Mouse (Mus musculus) heart, embryonic 14.5 days (tissue): Measurements from ENCODE around the gene Ndrg4. TPM values are rescaled to one million over a fixed set of nuclear protein-coding genes. Genes with fewer than 3 reads are reported as not detected.

ENCODE experiments used
- ATAC-seq: fragments of 200-750 bp; cut with Nextera tagmentation; 2 replicates; pipeline ENCODE4 v1.8.0; 2017; ENCODE audit warnings: low read depth, moderate TSS enrichment; ENCODE audit not compliant: insufficient number of reproducible peaks, insufficient read depth, low FRiP score
- H3K27ac ChIP-seq, 2 experiments: fragments of 200-500 bp in 1 of 2; fragments of 300-500 bp in 1 of 2; sonication (generic) in 1 of 2; replicated peaks in 1 of 2; 2 replicates each; pipeline ENCODE4 v1.5.1; 2012 to 2014; ENCODE audit warnings: low read depth in 2 of 2, low read length in 2 of 2, control low read depth in 1 of 2, mild to moderate bottlenecking in 1 of 2, mixed read lengths in 1 of 2; ENCODE audit not compliant: control insufficient read depth in 1 of 2, insufficient read depth in 1 of 2
- H3K27me3 ChIP-seq: fragments of 300-500 bp; sonication (generic); 2 replicates; pipeline ENCODE4 v1.6.1; 2014; ENCODE audit warnings: mild to moderate bottlenecking, low read length, control low read depth; ENCODE audit not compliant: control insufficient read depth, insufficient read depth
- H3K36me3 ChIP-seq: fragments of 300-500 bp; sonication (generic); 2 replicates; pipeline ENCODE4 v1.6.1; 2014; ENCODE audit warnings: mild to moderate bottlenecking, control low read depth, low read length, mixed read lengths; ENCODE audit not compliant: control insufficient read depth, insufficient read depth
- H3K4me1 ChIP-seq, 2 experiments: fragments of 200-500 bp in 1 of 2; fragments of 300-500 bp in 1 of 2; sonication (generic) in 1 of 2; 2 replicates each; pipeline ENCODE4 v1.6.1; 2012 to 2014; ENCODE audit warnings: low read length in 2 of 2, control low read depth in 1 of 2, mixed read lengths in 1 of 2; ENCODE audit not compliant: control insufficient read depth in 2 of 2, insufficient read depth in 2 of 2
- H3K4me2 ChIP-seq: fragments of 300-500 bp; sonication (generic); 2 replicates; pipeline ENCODE4 v1.6.1; 2014; ENCODE audit warnings: mild to moderate bottlenecking, low read length
- H3K4me3 ChIP-seq, 2 experiments: fragments of 200-500 bp in 1 of 2; fragments of 300-500 bp in 1 of 2; sonication (generic) in 1 of 2; 2 replicates each; pipeline ENCODE4 v1.5.1; 2012 to 2014; ENCODE audit warnings: low read length in 2 of 2, mild to moderate bottlenecking in 2 of 2, control low read depth in 1 of 2, low read depth in 1 of 2, moderate library complexity in 1 of 2; ENCODE audit not compliant: control insufficient read depth in 1 of 2, insufficient read depth in 1 of 2
- H3K9ac ChIP-seq: fragments of 300-500 bp; sonication (generic); 2 replicates; pipeline ENCODE4 v1.6.1; 2014; ENCODE audit warnings: mild to moderate bottlenecking, low read length
- H3K9me3 ChIP-seq: fragments of 300-500 bp; sonication (generic); 2 replicates; pipeline ENCODE4 v1.6.1; 2016; ENCODE audit warnings: low read length, control low read depth; ENCODE audit not compliant: control insufficient read depth
- WGBS: fragments of 180-500 bp; shearing (Covaris S2); extraction: QIAGEN DNeasy Blood & Tissue Kit; methylation state at CpG from one replicate; pipeline ENCODE4 v1.1.7; 2014; 5-methylcytosine and 5-hydroxymethylcytosine counted together
- polyA plus RNA-seq: library from polyadenylated mRNA; unstranded; fragments of >200 nt; fragmentation: Nextera tagmentation; extraction: Ambion mirVana; gene quantifications from 2 replicates; pipeline ENCODE4 v1.2.1, GENCODE M21; 2014

Ndrg4 gene
- polyA plus RNA-seq, 1 experiment from 2014 or later: 309 TPM

- H3K36me3 ChIP-seq: peaks cover 100% of the 10 kb centered on the region
These were observed 50.8 kb downstream of the Ndrg4 start for GRCm38 (mm10) chr8:95727625-95728024.

GRCm38 (mm10) chr8:95738596-95738995 is 61.8 kb downstream of the Ndrg4 start:
- Histone ChIP-seq H3K27ac (no peak overlapping the region), H3K9ac (no peak overlapping the region), H3K36me3 (peaks cover 99% of the 10 kb centered on the region), H3K27me3 (no peaks in the 10 kb centered on the region), H3K4me2 (no peak overlapping the region), H3K9me3 (no peaks in the 10 kb centered on the region), H3K4me3 (no peak overlapping the region), H3K4me1 (no peaks in the 10 kb centered on the region)
- ATAC-seq: no peak
- WGBS: 80% methylated on average over 7 of the region's 7 CpGs

More at GRCm38 (mm10) chr8:95727625-95728024, 50.8 kb downstream of the Ndrg4 start:
- no peak overlapping the region for H3K9ac ChIP-seq
- no peaks in the 10 kb centered on the region for H3K9me3 ChIP-seq
- H3K4me1 ChIP-seq: no peaks in the 10 kb centered on the region
- H3K27ac ChIP-seq: no peak overlapping the region
- no peak overlapping the region for H3K4me3 ChIP-seq
- ATAC-seq: no peak
- H3K27me3 ChIP-seq: no peaks in the 10 kb centered on the region
- 63% methylated on average over 4 of the region's 4 CpGs for WGBS
- H3K4me2 ChIP-seq: no peak overlapping the region

DNA sequence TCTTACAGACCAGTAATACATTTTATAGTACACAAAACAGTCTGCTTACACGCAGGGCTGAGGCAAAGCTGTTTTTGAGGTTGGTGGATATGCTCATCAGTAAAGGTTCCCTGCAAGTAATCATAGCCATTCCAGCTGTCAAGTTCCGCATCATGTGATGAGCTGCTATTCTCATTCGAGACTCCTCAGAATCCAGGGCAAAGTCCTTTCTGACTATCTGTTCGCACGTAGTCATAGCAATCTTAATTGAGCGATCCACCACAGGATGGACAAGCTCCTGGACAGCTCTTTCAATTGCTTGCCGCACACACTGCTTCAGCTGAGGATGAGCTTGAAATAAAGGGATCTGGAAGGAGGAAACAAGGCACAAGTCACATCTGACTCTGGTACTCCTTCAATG is 65.0 kb downstream of the Ndrg4 start:
- WGBS: 86% methylated on average over 7 of the region's 7 CpGs
- H3K9me3 ChIP-seq: no peaks in the 10 kb centered on the region
- no peak overlapping the region for H3K9ac ChIP-seq
- peaks cover 100% of the 10 kb centered on the region for H3K36me3 ChIP-seq
- H3K4me2 ChIP-seq: no peak overlapping the region
- no peak overlapping the region for H3K27ac ChIP-seq
- ATAC-seq: no peak
- no peak overlapping the region for H3K4me3 ChIP-seq
- H3K27me3 ChIP-seq: no peaks in the 10 kb centered on the region
- no peaks in the 10 kb centered on the region for H3K4me1 ChIP-seq

DNA sequence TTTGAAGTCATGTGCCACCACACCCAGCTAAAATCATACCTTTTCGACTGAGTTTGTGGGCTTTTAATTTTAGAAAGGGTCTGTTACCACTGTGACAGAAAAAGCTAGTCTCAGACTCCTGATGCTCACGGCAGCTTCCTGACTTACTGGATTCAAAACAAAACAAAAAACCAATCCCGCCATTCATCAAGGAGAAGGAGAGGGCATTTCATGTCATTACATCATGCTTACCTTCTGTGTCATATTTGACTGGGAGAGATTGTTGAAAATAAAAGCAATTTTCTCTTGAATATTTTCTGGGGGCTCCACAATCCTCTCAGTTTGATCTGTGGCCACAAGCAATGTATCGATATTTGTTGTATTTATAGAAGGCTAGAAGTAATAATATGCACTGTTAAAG is 71.2 kb downstream of the Ndrg4 start:
- Histone ChIP-seq H3K4me2 (no peak overlapping the region), H3K9ac (no peak overlapping the region), H3K4me3 (no peak overlapping the region), H3K4me1 (no peaks in the 10 kb centered on the region), H3K36me3 (peaks cover 100% of the 10 kb centered on the region), H3K27me3 (no peaks in the 10 kb centered on the region), H3K27ac (no peak overlapping the region), H3K9me3 (no peaks in the 10 kb centered on the region)
- ATAC-seq: no peak
- 86% methylated on average over 4 of the region's 4 CpGs for WGBS

DNA sequence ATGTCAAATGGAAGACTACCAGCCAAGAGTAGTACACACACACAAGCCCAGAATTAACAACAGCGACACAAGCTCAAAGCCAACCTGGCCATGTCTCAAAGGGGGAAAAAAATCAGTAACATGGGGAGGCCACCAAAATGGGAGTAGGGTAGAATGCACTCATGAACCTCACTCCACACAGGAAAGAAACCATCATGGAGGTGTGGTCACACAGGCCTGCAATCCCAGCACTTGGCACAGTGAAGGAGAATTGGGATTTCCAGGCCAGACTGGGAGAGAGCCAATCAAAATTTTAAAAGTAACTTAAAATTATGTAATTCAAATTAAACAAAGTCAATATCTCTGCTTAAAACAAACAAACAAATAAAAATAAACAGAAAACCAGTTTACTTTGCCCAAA is 75.1 kb downstream of the Ndrg4 start:
- H3K36me3 ChIP-seq: peaks cover 100% of the 10 kb centered on the region
- no peaks in the 10 kb centered on the region for H3K4me1 ChIP-seq
- no peak overlapping the region for H3K9ac ChIP-seq
- WGBS: 100% methylated on average over 1 of the region's 1 CpGs
- no peak overlapping the region for H3K4me3 ChIP-seq
- H3K27me3 ChIP-seq: no peaks in the 10 kb centered on the region
- H3K4me2 ChIP-seq: no peak overlapping the region
- H3K9me3 ChIP-seq: no peaks in the 10 kb centered on the region
- H3K27ac ChIP-seq: no peak overlapping the region
- no peak for ATAC-seq

DNA sequence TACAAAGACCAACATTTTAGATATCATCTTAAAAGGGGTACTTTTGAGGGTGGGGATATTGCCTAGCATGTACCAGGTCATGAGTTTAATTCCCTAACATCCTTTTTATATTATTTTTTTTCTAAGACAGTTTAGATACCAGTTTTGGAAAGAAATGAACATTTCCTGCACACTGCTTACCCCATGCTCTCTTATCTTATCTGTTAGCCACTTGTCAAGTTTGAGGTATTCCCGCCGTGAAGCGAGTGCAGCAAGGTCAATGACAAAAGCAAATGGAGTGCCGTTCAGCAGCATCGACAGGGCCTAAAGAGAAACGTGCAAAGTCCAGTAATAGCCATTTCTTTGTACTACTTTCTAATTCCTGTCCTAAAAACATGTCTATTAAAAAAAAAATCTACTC is 83.5 kb downstream of the Ndrg4 start:
- ATAC-seq: no peak
- Histone ChIP-seq H3K9ac (no peak overlapping the region), H3K4me2 (no peak overlapping the region), H3K36me3 (peaks cover 99% of the 10 kb centered on the region), H3K27ac (no peak overlapping the region), H3K4me1 (peaks cover 0 to 8% of the 10 kb centered on the region in 2 experiments; a peak in 1 of 4 replicates), H3K9me3 (no peaks in the 10 kb centered on the region), H3K4me3 (no peak overlapping the region), H3K27me3 (no peaks in the 10 kb centered on the region)
- 7% methylated on average over 6 of the region's 6 CpGs for WGBS

DNA sequence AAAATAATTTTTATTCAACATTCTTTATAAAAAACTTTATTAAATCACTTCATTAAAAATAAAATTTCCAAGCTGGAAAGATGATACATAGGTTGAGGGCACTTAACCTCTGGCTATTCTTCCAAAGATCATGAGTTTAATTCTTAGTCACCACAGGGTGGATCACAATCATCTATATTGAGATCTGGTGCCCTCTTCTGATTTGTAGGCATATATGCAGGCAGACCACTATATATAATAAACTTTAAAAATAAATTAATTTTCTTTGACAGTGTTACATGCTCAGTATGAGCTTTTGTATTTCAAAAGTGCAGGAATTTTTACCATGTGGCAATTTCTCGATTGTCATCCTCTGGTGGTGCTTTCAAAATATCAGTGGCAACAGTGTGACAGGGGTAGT is 87.4 kb downstream of the Ndrg4 start:
- Histone ChIP-seq H3K36me3 (peaks cover 99% of the 10 kb centered on the region), H3K4me1 (peaks cover 0 to 8% of the 10 kb centered on the region in 2 experiments; a peak in 1 of 4 replicates)
- WGBS: 86% methylated on average over 1 of the region's 1 CpGs

More for the DNA sequence above, 87.4 kb downstream of the Ndrg4 start:
- ATAC-seq: no peak
- Histone ChIP-seq H3K27me3 (no peaks in the 10 kb centered on the region), H3K9me3 (no peaks in the 10 kb centered on the region), H3K9ac (no peak overlapping the region), H3K27ac (no peak overlapping the region), H3K4me3 (no peak overlapping the region), H3K4me2 (no peak overlapping the region)
